Mouse (Mus musculus): Measurements from ENCODE around the gene 1700001J03Rik. TPM values are rescaled to one million over a fixed set of nuclear protein-coding genes. Genes with fewer than 3 reads are reported as not detected.
"Not testable (repeated sequence)": the region's sequence is repeated elsewhere in the genome, so short reads cannot be mapped to it uniquely, and the experiment has no call there.

1700001J03Rik gene
- not detected in 2 replicates for polyA plus RNA-seq (2015; fragmentation: Nextera tagmentation; extraction: Ambion mirVana)

- not testable (repeated sequence) for H3K4me2 ChIP-seq; H3K27ac ChIP-seq (replicated peaks); H3K4me1 ChIP-seq; H3K36me3 ChIP-seq; H3K9me3 ChIP-seq (replicated peaks); H3K4me3 ChIP-seq (replicated peaks); ATAC-seq (ENCODE audit: low FRiP score); H3K27me3 ChIP-seq (replicated peaks); H3K9ac ChIP-seq (replicated peaks)
- 87% methylated on average over 4 of the region's 4 CpGs for WGBS
Measured at GRCm38 (mm10) chr5:146185204-146185603, at the start of gene 1700001J03Rik. Gene 1700001J03Rik (minus strand): TSS chr5:146185304.

DNA sequence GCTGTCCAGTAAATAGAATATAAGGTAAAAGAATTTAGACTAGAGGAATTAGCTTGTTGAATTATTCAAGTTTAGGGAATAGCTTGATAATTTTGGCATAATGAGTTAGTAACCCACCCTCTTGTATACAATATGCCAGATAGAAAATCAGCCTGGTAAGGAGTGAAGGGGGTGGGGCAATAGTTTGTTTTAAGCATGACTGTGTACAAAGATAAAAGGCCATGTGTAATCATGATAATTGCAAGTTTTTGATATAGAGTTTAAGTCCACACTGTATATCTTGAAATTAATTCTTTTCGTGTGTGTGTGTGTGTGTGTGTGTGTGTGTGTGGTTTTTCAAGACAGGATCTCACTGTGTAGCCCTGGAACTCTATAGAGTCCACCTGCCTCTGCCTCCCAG lies 49.2 kb upstream of the 1700001J03Rik start:
- ATAC-seq (ENCODE audit: low FRiP score): no peak
- Histone ChIP-seq H3K27me3 (replicated peaks) (no peaks in the 10 kb centered on the region), H3K4me3 (replicated peaks) (no peak overlapping the region), H3K27ac (replicated peaks) (no peak overlapping the region), H3K4me1 (peaks cover 62% of the 10 kb centered on the region), H3K9ac (replicated peaks) (no peak overlapping the region), H3K36me3 (no peaks in the 10 kb centered on the region), H3K9me3 (replicated peaks) (no peaks in the 10 kb centered on the region), H3K4me2 (0 out of 2 replicates have a peak overlapping the region, but pooled peaks have one; percentile 6)
- WGBS: 96% methylated on average over 1 of the region's 1 CpGs

DNA sequence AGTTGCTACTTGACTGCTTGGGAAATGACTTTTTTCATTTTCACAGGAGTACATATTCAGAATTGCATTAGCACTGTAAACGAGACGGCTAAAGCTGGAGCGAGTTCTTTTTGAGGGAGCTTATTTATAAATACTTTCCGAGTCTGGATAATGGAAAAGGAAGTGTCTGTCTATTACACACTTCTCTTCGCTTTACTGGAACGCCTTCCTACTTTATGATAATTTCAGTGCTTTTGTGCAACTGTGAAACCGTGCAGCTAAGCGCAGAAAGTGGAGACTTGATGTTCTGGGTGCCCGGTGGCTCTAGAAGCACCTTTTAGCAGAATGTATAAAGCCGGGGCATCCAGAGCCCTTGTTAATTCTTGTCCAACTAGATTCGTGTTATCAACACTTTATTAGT lies 47.7 kb upstream of the 1700001J03Rik start:
- no peak for ATAC-seq (ENCODE audit: low FRiP score)
- Histone ChIP-seq H3K9me3 (replicated peaks) (no peaks in the 10 kb centered on the region), H3K36me3 (no peaks in the 10 kb centered on the region), H3K9ac (replicated peaks) (0 out of 2 replicates have a peak overlapping the region, but pooled peaks have one; percentile 81), H3K4me1 (peaks cover 50% of the 10 kb centered on the region), H3K27ac (replicated peaks) (no peak overlapping the region), H3K4me3 (replicated peaks) (peak overlapping the region; percentile 80), H3K27me3 (replicated peaks) (no peaks in the 10 kb centered on the region), H3K4me2 (peak overlapping the region; percentile 71)
- WGBS: 61% methylated on average over 11 of the region's 11 CpGs

GRCm38 (mm10) chr5:146232056-146232675 lies 47.1 kb upstream of the 1700001J03Rik start:
- peak overlapping the region; percentile 81 for H3K9ac ChIP-seq (replicated peaks)
- no peaks in the 10 kb centered on the region for H3K9me3 ChIP-seq (replicated peaks)
- no peaks in the 10 kb centered on the region for H3K36me3 ChIP-seq
- peaks cover 43% of the 10 kb centered on the region for H3K4me1 ChIP-seq
- ATAC-seq (ENCODE audit: low FRiP score): no peak
- H3K27me3 ChIP-seq (replicated peaks): no peaks in the 10 kb centered on the region
- peak overlapping the region; percentile 80 for H3K4me3 ChIP-seq (replicated peaks)
- 36% methylated on average over 6 of the region's 6 CpGs for WGBS
- H3K4me2 ChIP-seq: peak overlapping the region; percentile 71
- peak overlapping the region; percentile 98; the same call in 1 of the 2 replicates for H3K27ac ChIP-seq (replicated peaks)

- Histone ChIP-seq H3K4me3 (replicated peaks) (peak overlapping the region; percentile 80), H3K9ac (replicated peaks) (peak overlapping the region; percentile 81), H3K27me3 (replicated peaks) (no peaks in the 10 kb centered on the region), H3K4me1 (peaks cover 38% of the 10 kb centered on the region), H3K9me3 (replicated peaks) (no peaks in the 10 kb centered on the region), H3K27ac (replicated peaks) (peak overlapping the region; percentile 98), H3K4me2 (peak overlapping the region; percentile 71), H3K36me3 (no peaks in the 10 kb centered on the region)
- WGBS: under 1% methylated on average over 19 of the region's 19 CpGs
- peak; percentile 22 for ATAC-seq (ENCODE audit: low FRiP score)
Measured at GRCm38 (mm10) chr5:146231655-146231996, 46.5 kb upstream of the 1700001J03Rik start.

- Histone ChIP-seq H3K27ac (replicated peaks) (peak within 1 kb of the TSS; percentile 98), H3K9ac (replicated peaks) (peak within 1 kb of the TSS; percentile 81), H3K4me2 (peak within 1 kb of the TSS; percentile 71), H3K4me3 (replicated peaks) (peak within 1 kb of the TSS; percentile 80), H3K27me3 (replicated peaks) (no peaks in the 10 kb centered on the region), H3K36me3 (no peaks in the 10 kb centered on the region), H3K9me3 (replicated peaks) (no peaks in the 10 kb centered on the region), H3K4me1 (peaks cover 34% of the 10 kb centered on the region)
- ATAC-seq (ENCODE audit: low FRiP score): peak; percentile 92
- WGBS: under 1% methylated on average over 74 of the region's 102 CpGs
Measured at GRCm38 (mm10) chr5:146230864-146231654, 46.0 kb upstream of the 1700001J03Rik start, which contains the start of gene Cdk8. Gene Cdk8 (plus strand): TSS chr5:146231230.

GRCm38 (mm10) chr5:146229869-146230650 lies 45.0 kb upstream of the 1700001J03Rik start:
- H3K36me3 ChIP-seq: no peaks in the 10 kb centered on the region
- H3K27ac ChIP-seq (replicated peaks): peak overlapping the region; percentile 98
- peak overlapping the region; percentile 71 for H3K4me2 ChIP-seq

DNA sequence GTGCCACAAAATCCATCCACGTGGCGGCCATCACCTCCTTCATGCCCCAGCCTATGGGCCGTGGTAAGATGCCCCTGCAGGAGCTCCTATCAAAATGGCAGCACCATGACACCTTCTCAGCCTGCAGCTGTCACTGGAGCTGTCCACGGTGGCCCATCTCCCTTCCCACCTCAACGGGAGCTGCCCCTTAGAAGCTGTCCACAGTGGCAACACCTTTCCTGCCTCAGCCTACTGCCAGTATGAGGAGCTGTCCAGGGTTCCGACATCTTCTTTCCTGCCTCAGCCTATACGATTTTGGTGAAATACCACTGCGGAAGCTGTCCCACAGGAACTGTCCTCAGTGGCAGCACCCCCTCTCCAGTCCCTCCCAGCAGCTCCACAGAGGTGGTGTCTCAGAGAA lies 42.4 kb upstream of the 1700001J03Rik start:
- Histone ChIP-seq H3K9ac (replicated peaks) (no peak overlapping the region), H3K4me3 (replicated peaks) (no peak overlapping the region), H3K36me3 (no peaks in the 10 kb centered on the region), H3K9me3 (replicated peaks) (no peaks in the 10 kb centered on the region), H3K4me1 (peaks cover 9% of the 10 kb centered on the region), H3K27ac (replicated peaks) (no peak overlapping the region), H3K27me3 (replicated peaks) (no peaks in the 10 kb centered on the region), H3K4me2 (no peak overlapping the region)
- WGBS: 90% methylated on average over 8 of the region's 8 CpGs
- no peak for ATAC-seq (ENCODE audit: low FRiP score)

More at GRCm38 (mm10) chr5:146229869-146230650, 45.0 kb upstream of the 1700001J03Rik start:
- 59% methylated on average over 17 of the region's 17 CpGs for WGBS
- peak; percentile 4; the same call in 1 of the 2 replicates for ATAC-seq (ENCODE audit: low FRiP score)
- H3K4me3 ChIP-seq (replicated peaks): peak overlapping the region; percentile 80
- H3K9me3 ChIP-seq (replicated peaks): no peaks in the 10 kb centered on the region
- H3K9ac ChIP-seq (replicated peaks): peak overlapping the region; percentile 81
- peaks cover 25% of the 10 kb centered on the region for H3K4me1 ChIP-seq
- no peaks in the 10 kb centered on the region for H3K27me3 ChIP-seq (replicated peaks)

- Histone ChIP-seq H3K4me3 (replicated peaks) (no peak overlapping the region), H3K9me3 (replicated peaks) (no peaks in the 10 kb centered on the region), H3K9ac (replicated peaks) (no peak overlapping the region), H3K27ac (replicated peaks) (no peak overlapping the region), H3K4me1 (peaks cover 23% of the 10 kb centered on the region), H3K36me3 (no peaks in the 10 kb centered on the region), H3K4me2 (no peak overlapping the region), H3K27me3 (replicated peaks) (no peaks in the 10 kb centered on the region)
- WGBS: 82% methylated on average over 5 of the region's 5 CpGs
- no peak for ATAC-seq (ENCODE audit: low FRiP score)
Measured at GRCm38 (mm10) chr5:146223786-146224185, 38.7 kb upstream of the 1700001J03Rik start.

DNA sequence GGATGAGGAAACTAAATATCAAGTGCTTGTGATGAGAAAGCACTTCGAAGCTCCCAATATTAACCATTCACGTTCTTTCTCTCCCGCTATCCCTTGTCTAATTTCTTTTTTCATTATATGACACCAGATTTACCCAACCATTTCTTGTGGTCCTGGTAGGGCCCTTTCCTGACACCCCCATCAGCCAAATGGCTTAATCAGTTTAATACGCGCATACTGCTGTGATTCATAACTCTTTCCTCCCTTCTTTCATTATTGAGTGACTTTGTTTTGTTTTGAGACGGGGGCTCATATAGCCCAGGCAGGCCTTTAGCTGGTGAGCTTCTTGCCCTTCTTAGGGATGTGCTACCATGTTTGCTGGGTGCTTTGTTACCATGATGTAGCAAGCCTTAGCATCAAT lies 36.6 kb upstream of the 1700001J03Rik start:
- ATAC-seq (ENCODE audit: low FRiP score): no peak
- peak overlapping the region; percentile 83 for H3K9ac ChIP-seq (replicated peaks)

More for the DNA sequence above, 36.6 kb upstream of the 1700001J03Rik start:
- Histone ChIP-seq H3K4me3 (replicated peaks) (peak overlapping the region; percentile 92), H3K4me2 (peak overlapping the region; percentile 74), H3K27me3 (replicated peaks) (no peaks in the 10 kb centered on the region), H3K27ac (replicated peaks) (peak overlapping the region; percentile 99), H3K36me3 (peaks cover 14% of the 10 kb centered on the region), H3K9me3 (replicated peaks) (no peaks in the 10 kb centered on the region), H3K4me1 (peaks cover 23% of the 10 kb centered on the region)
- WGBS: 24% methylated on average over 6 of the region's 6 CpGs
